Mouse (Mus musculus): ENCODE results near the gene Ddx47. TPM values are rescaled to one million over a fixed set of nuclear protein-coding genes. Genes with fewer than 3 reads are reported as not detected.
A peak's percentile ranks its signal among the peaks of the same experiment; 100 is the strongest.

The Ddx47 gene
- polyA plus RNA-seq (2015; fragmentation: Nextera tagmentation; extraction: Ambion mirVana) = 78.4 and 84.6 TPM in 2 replicates

DNA sequence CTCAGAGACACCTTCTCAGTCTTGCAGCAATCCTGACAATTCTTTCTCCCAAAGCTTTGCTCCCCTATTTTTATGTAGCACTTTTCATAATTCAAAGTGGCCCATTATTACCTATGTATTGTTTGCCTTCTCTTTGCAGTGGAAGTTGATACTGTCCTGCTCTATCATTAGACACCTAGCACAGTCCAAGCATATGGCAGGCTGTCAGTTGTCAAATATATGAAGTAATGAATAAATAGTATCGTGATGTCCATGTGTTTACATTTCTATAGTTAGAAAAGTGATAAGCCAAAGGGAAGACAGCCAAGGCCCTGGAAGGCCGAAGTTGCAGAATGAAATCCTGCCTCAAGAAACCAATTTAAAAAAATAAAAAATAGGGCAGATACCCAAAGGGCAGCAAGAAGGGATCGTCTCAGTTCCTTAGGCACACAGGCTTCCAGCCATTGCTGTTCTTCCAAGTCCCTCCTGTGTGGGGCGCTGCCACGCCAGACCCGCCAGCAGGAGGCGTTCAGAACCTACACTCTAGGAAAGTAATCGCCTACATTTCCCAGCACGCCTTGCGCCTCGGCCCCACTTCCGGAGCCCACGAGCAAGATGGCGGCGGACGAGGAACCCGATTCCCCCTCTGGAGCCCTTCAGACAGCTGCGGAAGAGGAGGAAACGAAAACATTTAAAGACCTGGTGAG is at the start of gene Ddx47:
Gene Ddx47, plus strand, starts transcription at position 565 of the 686 bp plus-strand sequence.
- Histone ChIP-seq H3K36me3 (peaks cover 28% of the 10 kb centered on the region), H3K9me3 (no peaks in the 10 kb centered on the region), H3K9ac (peak within 1 kb of the TSS; percentile 87), H3K4me1 (replicated peaks) (peaks cover 8% of the 10 kb centered on the region), H3K4me2 (peak within 1 kb of the TSS; percentile 92), H3K4me3 (peak within 1 kb of the TSS; percentile 81), H3K27ac (0 out of 2 replicates have a peak within 1 kb of the TSS, but pooled peaks have one; percentile 44), H3K27me3 (no peaks in the 10 kb centered on the region)
- 6% methylated on average over 19 of the region's 19 CpGs for WGBS
- ATAC-seq (ENCODE audit: low FRiP score) = peak; percentile 93

DNA sequence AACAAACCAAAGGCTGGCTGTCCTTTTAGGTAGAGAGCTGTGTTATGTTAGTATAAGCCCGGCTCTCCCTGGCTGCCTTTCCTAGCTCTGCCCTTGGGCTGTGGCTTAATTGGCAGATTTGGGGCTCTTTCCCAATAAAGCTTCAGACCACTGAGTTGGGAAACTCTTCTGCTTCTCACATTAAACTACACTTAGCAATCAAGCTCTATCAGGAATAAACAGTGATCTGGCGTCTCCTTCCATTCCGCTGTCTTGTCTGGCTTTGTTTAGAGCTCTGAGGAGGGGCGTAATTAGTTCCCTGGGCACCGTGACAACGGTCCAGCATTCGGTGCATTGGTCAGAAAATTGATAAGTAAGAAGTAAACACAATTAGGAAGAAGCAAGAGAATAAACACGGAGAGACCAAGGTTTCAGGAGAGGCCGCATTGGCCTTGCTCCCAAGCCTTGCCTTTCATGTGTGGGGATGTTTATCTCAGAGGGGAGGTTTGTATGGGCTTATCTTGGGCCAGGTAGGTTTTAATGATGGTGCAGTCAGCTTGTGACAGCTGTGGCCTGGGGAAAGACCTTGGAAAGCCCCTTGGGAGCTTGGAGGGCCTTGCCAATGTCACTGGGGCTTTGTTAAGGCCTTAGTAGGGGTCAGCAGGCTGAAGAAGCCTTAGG is 49.4 kb upstream of the Ddx47 start:
- Histone ChIP-seq H3K9ac (no peak overlapping the region), H3K27me3 (no peaks in the 10 kb centered on the region), H3K36me3 (no peaks in the 10 kb centered on the region), H3K4me3 (no peak overlapping the region), H3K9me3 (no peaks in the 10 kb centered on the region), H3K27ac (0 out of 2 replicates have a peak overlapping the region, but pooled peaks have one; percentile 27), H3K4me2 (no peak overlapping the region), H3K4me1 (replicated peaks) (peaks cover 27% of the 10 kb centered on the region; the same call in 1 of the 2 replicates)
- no peak for ATAC-seq (ENCODE audit: low FRiP score)
- WGBS = 39% methylated on average over 9 of the region's 9 CpGs

GRCm38 (mm10) chr6:134962518-134962893 is 48.9 kb upstream of the Ddx47 start:
- ATAC-seq (ENCODE audit: low FRiP score) = no peak
- Histone ChIP-seq H3K4me2 (no peak overlapping the region), H3K9me3 (no peaks in the 10 kb centered on the region), H3K4me3 (no peak overlapping the region), H3K36me3 (no peaks in the 10 kb centered on the region), H3K27me3 (no peaks in the 10 kb centered on the region), H3K9ac (no peak overlapping the region), H3K27ac (0 out of 2 replicates have a peak overlapping the region, but pooled peaks have one; percentile 27), H3K4me1 (replicated peaks) (peaks cover 27% of the 10 kb centered on the region; the same call in 1 of the 2 replicates)
- 36% methylated on average over 5 of the region's 5 CpGs for WGBS

- no peaks in the 10 kb centered on the region for H3K9me3 ChIP-seq
- peaks cover 27% of the 10 kb centered on the region; the same call in 1 of the 2 replicates for H3K4me1 ChIP-seq (replicated peaks)
- H3K36me3 ChIP-seq = no peaks in the 10 kb centered on the region
- 72% methylated on average over 2 of the region's 2 CpGs for WGBS
- no peaks in the 10 kb centered on the region for H3K27me3 ChIP-seq
- ATAC-seq (ENCODE audit: low FRiP score) = no peak
- H3K4me3 ChIP-seq = no peak overlapping the region
- H3K27ac ChIP-seq = no peak overlapping the region
- H3K4me2 ChIP-seq = no peak overlapping the region
- no peak overlapping the region for H3K9ac ChIP-seq
Observed at GRCm38 (mm10) chr6:134963910-134964309, 47.5 kb upstream of the Ddx47 start.

DNA sequence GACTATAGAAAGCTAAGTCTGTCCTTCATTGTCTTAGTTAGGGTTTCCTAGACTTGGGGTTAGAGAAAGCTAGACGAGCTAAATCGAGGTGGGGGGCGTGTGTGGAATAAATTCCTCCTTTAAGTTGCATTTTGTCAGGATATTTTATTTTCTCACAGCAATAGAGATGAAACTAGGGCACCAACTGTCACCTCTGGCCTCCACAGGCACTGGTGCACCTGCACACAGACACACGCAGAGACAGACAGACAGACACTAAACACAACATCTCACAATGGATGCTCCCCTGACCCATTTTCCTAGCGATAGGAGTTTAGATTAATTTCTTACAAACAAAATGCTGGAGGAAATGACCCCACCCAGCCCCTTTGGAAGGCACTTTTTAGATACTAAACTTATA is 44.7 kb upstream of the Ddx47 start:
- 88% methylated on average over 5 of the region's 5 CpGs for WGBS
- H3K4me3 ChIP-seq = no peak overlapping the region
- H3K9ac ChIP-seq = no peak overlapping the region
- 0 out of 2 replicates have a peak, but pooled peaks cover 14% of the 10 kb centered on the region for H3K4me1 ChIP-seq (replicated peaks)
- no peaks in the 10 kb centered on the region for H3K36me3 ChIP-seq
- ATAC-seq (ENCODE audit: low FRiP score) = no peak
- H3K9me3 ChIP-seq = no peaks in the 10 kb centered on the region
- no peaks in the 10 kb centered on the region for H3K27me3 ChIP-seq
- H3K4me2 ChIP-seq = no peak overlapping the region
- H3K27ac ChIP-seq = no peak overlapping the region

DNA sequence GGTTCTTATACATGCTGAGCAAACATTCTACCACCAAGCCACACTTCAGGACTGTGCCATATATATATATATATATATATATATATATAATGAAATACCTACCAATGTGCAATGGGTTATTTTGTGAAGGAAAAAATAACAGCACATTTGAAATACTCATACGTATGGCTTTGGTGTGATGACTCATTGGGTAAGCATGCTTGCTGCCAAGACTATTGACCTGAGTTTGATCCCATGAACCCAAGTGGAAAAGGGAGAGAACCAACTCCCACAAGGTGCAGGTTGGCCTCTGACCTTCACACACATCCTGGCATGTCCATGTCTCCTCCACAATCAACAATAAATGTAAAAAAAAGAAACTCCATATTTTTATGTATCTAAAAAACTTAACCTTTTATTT is 43.1 kb upstream of the Ddx47 start:
- Histone ChIP-seq H3K4me2 (no peak overlapping the region), H3K36me3 (no peaks in the 10 kb centered on the region), H3K9me3 (no peaks in the 10 kb centered on the region), H3K27ac (no peak overlapping the region), H3K9ac (no peak overlapping the region), H3K4me3 (no peak overlapping the region), H3K27me3 (no peaks in the 10 kb centered on the region), H3K4me1 (replicated peaks) (no peaks in the 10 kb centered on the region)
- WGBS = 92% methylated on average over 1 of the region's 1 CpGs
- no peak for ATAC-seq (ENCODE audit: low FRiP score)

DNA sequence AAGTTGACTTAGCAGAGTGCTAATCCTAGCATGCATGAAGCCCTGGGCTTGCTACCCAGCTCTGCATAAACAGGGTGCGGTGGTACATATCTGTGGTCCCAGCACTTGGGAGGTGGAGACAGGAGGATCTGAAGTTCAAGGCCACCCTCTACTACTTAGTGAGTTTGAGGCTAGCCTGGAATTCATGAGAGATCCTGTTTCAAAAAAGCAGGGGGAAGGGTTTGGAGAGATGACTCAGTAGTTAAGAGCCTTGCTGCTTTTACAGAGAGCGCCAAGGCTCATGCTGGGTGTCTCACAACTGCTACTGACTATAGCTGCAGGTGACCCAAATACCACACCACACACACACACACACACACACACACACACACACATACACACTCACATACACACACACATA is 41.9 kb upstream of the Ddx47 start:
- 96% methylated on average over 2 of the region's 2 CpGs for WGBS
- Histone ChIP-seq H3K9me3 (no peaks in the 10 kb centered on the region), H3K4me2 (no peak overlapping the region), H3K27me3 (no peaks in the 10 kb centered on the region), H3K27ac (no peak overlapping the region), H3K9ac (no peak overlapping the region), H3K4me1 (replicated peaks) (no peaks in the 10 kb centered on the region), H3K4me3 (no peak overlapping the region), H3K36me3 (no peaks in the 10 kb centered on the region)
- no peak for ATAC-seq (ENCODE audit: low FRiP score)

GRCm38 (mm10) chr6:134972096-134972495 is 39.3 kb upstream of the Ddx47 start:
- ATAC-seq (ENCODE audit: low FRiP score) = peak; percentile 71
- Histone ChIP-seq H3K9me3 (no peaks in the 10 kb centered on the region), H3K4me2 (no peak overlapping the region), H3K36me3 (no peaks in the 10 kb centered on the region), H3K9ac (no peak overlapping the region), H3K4me1 (replicated peaks) (peaks cover 4% of the 10 kb centered on the region; the same call in 1 of the 2 replicates), H3K4me3 (no peak overlapping the region), H3K27ac (no peak overlapping the region), H3K27me3 (no peaks in the 10 kb centered on the region)
- WGBS = 60% methylated on average over 4 of the region's 4 CpGs

DNA sequence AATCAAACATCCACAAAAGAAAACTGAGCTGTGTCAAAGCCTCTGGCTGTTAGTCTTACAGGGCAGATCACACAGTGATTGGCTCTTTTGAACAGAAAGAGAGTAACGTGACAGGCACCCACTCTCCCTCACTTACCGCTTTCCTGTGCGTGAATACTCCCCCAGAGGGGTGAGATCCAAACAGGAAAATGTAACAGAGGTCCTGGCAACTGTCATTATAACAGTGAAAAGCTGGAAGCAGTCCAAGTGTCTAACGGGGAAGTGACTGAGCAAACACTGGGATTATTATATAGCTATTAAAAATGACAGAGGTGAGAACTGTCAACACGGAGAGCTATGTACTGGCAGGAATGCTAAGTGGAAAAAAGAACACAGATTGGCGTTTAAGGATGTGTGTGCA is 34.8 kb upstream of the Ddx47 start:
- WGBS = 43% methylated on average over 6 of the region's 6 CpGs
- Histone ChIP-seq H3K27me3 (no peaks in the 10 kb centered on the region), H3K36me3 (no peaks in the 10 kb centered on the region), H3K4me1 (replicated peaks) (peaks cover 13% of the 10 kb centered on the region), H3K4me3 (no peak overlapping the region), H3K9me3 (no peaks in the 10 kb centered on the region), H3K9ac (no peak overlapping the region), H3K27ac (no peak overlapping the region), H3K4me2 (no peak overlapping the region)
- no peak for ATAC-seq (ENCODE audit: low FRiP score)

- ATAC-seq (ENCODE audit: low FRiP score) = no peak
- no peaks in the 10 kb centered on the region for H3K9me3 ChIP-seq
Observed at GRCm38 (mm10) chr6:134981231-134982062, 30.0 kb upstream of the Ddx47 start, which contains the start of gene Apold1. Apold1 (plus strand) TSS chr6:134981718.

DNA sequence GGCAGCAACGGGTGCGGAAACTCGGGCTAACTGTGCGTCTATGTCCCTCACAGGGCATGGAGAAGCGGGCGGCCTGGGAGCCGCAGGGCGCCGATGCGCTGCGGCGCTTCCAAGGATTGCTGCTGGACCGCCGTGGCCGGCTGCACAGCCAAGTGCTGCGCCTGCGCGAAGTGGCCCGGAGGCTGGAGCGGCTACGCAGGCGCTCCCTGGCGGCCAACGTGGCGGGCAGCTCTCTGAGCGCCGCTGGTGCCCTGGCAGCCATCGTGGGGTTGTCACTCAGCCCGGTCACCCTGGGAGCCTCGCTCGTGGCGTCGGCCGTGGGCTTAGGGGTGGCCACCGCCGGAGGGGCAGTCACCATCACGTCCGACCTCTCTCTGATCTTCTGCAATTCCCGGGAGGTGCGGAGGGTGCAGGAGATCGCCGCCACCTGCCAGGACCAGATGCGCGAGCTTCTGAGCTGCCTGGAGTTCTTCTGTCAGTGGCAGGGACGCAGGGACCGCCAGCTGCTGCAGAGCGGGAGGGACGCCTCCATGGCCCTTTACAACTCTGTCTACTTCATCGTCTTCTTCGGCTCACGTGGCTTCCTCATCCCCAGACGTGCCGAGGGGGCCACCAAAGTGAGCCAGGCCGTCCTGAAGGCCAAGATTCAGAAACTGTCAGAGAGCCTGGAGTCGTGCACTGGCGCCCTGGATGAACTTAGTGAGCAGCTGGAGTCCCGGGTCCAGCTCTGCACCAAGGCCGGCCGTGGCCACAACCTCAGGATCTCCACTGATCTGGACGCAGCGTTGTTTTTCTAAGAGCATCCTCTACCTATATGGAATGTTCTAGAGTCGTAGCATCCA is 27.7 kb upstream of the Ddx47 start:
- Histone ChIP-seq H3K4me1 (replicated peaks) (peaks cover 21% of the 10 kb centered on the region), H3K36me3 (no peaks in the 10 kb centered on the region), H3K27ac (peak overlapping the region; percentile 74), H3K9me3 (no peaks in the 10 kb centered on the region), H3K4me3 (peak overlapping the region; percentile 57), H3K9ac (peak overlapping the region; percentile 73), H3K4me2 (peak overlapping the region; percentile 87), H3K27me3 (0 out of 2 replicates have a peak, but pooled peaks cover 2% of the 10 kb centered on the region)
- WGBS = 2% methylated on average over 62 of the region's 62 CpGs
- peak; percentile 91 for ATAC-seq (ENCODE audit: low FRiP score)

More at GRCm38 (mm10) chr6:134981231-134982062, 30.0 kb upstream of the Ddx47 start, which contains the start of gene Apold1:
- Histone ChIP-seq H3K27ac (no peak within 1 kb of the TSS), H3K9ac (peak within 1 kb of the TSS; percentile 35; the same call in 1 of the 2 replicates), H3K4me3 (no peak within 1 kb of the TSS), H3K4me1 (replicated peaks) (peaks cover 21% of the 10 kb centered on the region), H3K36me3 (no peaks in the 10 kb centered on the region), H3K4me2 (peak within 1 kb of the TSS; percentile 87), H3K27me3 (0 out of 2 replicates have a peak, but pooled peaks cover 2% of the 10 kb centered on the region)
- WGBS = 42% methylated on average over 22 of the region's 22 CpGs
